In genomic region chr12:99498189-99498977, GRCm38 (mm10) we compare ENCODE assay signal across 13 mouse cellular contexts.
A peak's percentile ranks its signal among the peaks of the same experiment; 100 is the strongest.
DNase-seq lines count a peak whose midpoint lies in the region; ATAC-seq and TF ChIP-seq lines count a peak whose summit lies in the region.
"Had no signal": no experiment of that assay in that cellular context is flagged by ENCODE, and none has a peak within 500 bp of the region (broad histone marks: within the 10 kb centered on the region; RNA-seq: fewer than 3 reads in every experiment).

No protein-coding gene starts in this region.

- WGBS in intestine, embryonic 14.5 days = 69% methylated on average over 18 of the region's 18 CpGs
- WGBS in intestine, embryonic 16.5 days = 63% methylated on average over 18 of the region's 18 CpGs
- 24% methylated on average over 18 of the region's 18 CpGs for WGBS in forebrain, postnatal 0 days
- 58% methylated on average over 18 of the region's 18 CpGs for WGBS in midbrain, embryonic 10.5 days
- 30% methylated on average over 18 of the region's 18 CpGs for WGBS in neural tube, embryonic 14.5 days

- H3K4me1 ChIP-seq in intestine, embryonic 14.5 days (replicated peaks; ENCODE audit: control insufficient read depth, insufficient read depth, low read length) = no peaks in the 10 kb centered on the region
- H3K4me1 ChIP-seq in intestine, embryonic 16.5 days (ENCODE audit: control insufficient read depth, insufficient read depth, low read length) = no peaks in the 10 kb centered on the region
- H3K4me1 ChIP-seq in forebrain, postnatal 0 days (ENCODE audit: insufficient read depth) = peaks cover 13% of the 10 kb centered on the region
- peaks cover 20% of the 10 kb centered on the region for H3K4me1 ChIP-seq in midbrain, embryonic 10.5 days
- H3K4me1 ChIP-seq in neural tube, embryonic 14.5 days (ENCODE audit: control insufficient read depth, insufficient read depth, low read length) = peaks cover 6% of the 10 kb centered on the region; the same call in 1 of the 2 replicates

- no peak overlapping the region for H3K4me3 ChIP-seq in intestine, embryonic 14.5 days (ENCODE audit: low read depth, low read length)
- H3K4me3 ChIP-seq in intestine, embryonic 16.5 days (ENCODE audit: low read length) = no peak overlapping the region
- H3K4me3 ChIP-seq in forebrain, postnatal 0 days (ENCODE audit: low read depth, low read length) = peak overlapping the region; percentile 20
- no peak overlapping the region for H3K4me3 ChIP-seq in midbrain, embryonic 10.5 days
- no peak overlapping the region for H3K4me3 ChIP-seq in neural tube, embryonic 14.5 days (ENCODE audit: low read depth, low read length)
- H3K4me3 ChIP-seq: heart, embryonic 10.5 days had no signal

- TF ChIP-seq CTCF in forebrain, postnatal 0 days (IDR thresholded peaks at IDR 0.05; ENCODE audit: low read depth) = no peak

- no peaks in the 10 kb centered on the region for H3K27me3 ChIP-seq in intestine, embryonic 14.5 days (replicated peaks; ENCODE audit: control insufficient read depth, insufficient read depth, low read length)
- H3K27me3 ChIP-seq in intestine, embryonic 16.5 days (replicated peaks; ENCODE audit: control insufficient read depth, insufficient read depth, low read length) = no peaks in the 10 kb centered on the region
- H3K27me3 ChIP-seq in forebrain, postnatal 0 days (ENCODE audit: insufficient read depth, low read length) = no peaks in the 10 kb centered on the region
- H3K27me3 ChIP-seq in midbrain, embryonic 10.5 days (ENCODE audit: low read depth, poor library complexity, severe bottlenecking) = no peaks in the 10 kb centered on the region
- no peaks in the 10 kb centered on the region for H3K27me3 ChIP-seq in neural tube, embryonic 14.5 days (ENCODE audit: control insufficient read depth, insufficient read depth, low read length)

- ATAC-seq in intestine, embryonic 14.5 days (replicated peaks; ENCODE audit: low FRiP score, low TSS enrichment, low read depth) = no peak
- no peak for ATAC-seq in intestine, embryonic 16.5 days
- peak; percentile 67 for ATAC-seq in forebrain, postnatal 0 days
- ATAC-seq in neural tube, embryonic 14.5 days (ENCODE audit: low read depth) = 0 out of 2 replicates have a peak, but pooled peaks have one; percentile 46
- ATAC-seq in megakaryocyte, adult 5-6 weeks (ENCODE audit: poor library complexity, severe bottlenecking) = no peak

- no peak overlapping the region for H3K27ac ChIP-seq in intestine, embryonic 14.5 days (ENCODE audit: low read depth)
- H3K27ac ChIP-seq in intestine, embryonic 16.5 days (ENCODE audit: low read length) = no peak overlapping the region
- peak overlapping the region; percentile 41; the same call in 1 of the 2 replicates for H3K27ac ChIP-seq in forebrain, postnatal 0 days (ENCODE audit: low read depth, low read length)
- peak overlapping the region; percentile 59; the same call in 1 of the 2 replicates for H3K27ac ChIP-seq in midbrain, embryonic 10.5 days (replicated peaks)
- H3K27ac ChIP-seq in neural tube, embryonic 14.5 days (ENCODE audit: low read depth, low read length) = peak overlapping the region; percentile 7; the same call in 1 of the 2 replicates
- H3K27ac ChIP-seq: heart, embryonic 10.5 days had no signal

- H3K36me3 ChIP-seq in intestine, embryonic 14.5 days (ENCODE audit: control insufficient read depth, insufficient read depth, low read length) = no peaks in the 10 kb centered on the region
- H3K36me3 ChIP-seq in intestine, embryonic 16.5 days (ENCODE audit: control insufficient read depth, insufficient read depth, low read length) = no peaks in the 10 kb centered on the region
- no peaks in the 10 kb centered on the region for H3K36me3 ChIP-seq in forebrain, postnatal 0 days (ENCODE audit: insufficient read depth)
- H3K36me3 ChIP-seq in midbrain, embryonic 10.5 days = peaks cover 4% of the 10 kb centered on the region; the same call in 1 of the 2 replicates
- no peaks in the 10 kb centered on the region for H3K36me3 ChIP-seq in neural tube, embryonic 14.5 days (ENCODE audit: control insufficient read depth, insufficient read depth, low read length)
- H3K36me3 ChIP-seq: heart, embryonic 10.5 days had no signal

- H3K9me3 ChIP-seq in intestine, embryonic 14.5 days (ENCODE audit: control insufficient read depth, low read length) = 0 out of 2 replicates have a peak, but pooled peaks cover 3% of the 10 kb centered on the region
- H3K9me3 ChIP-seq in intestine, embryonic 16.5 days (ENCODE audit: control insufficient read depth, low read length) = no peaks in the 10 kb centered on the region
- no peaks in the 10 kb centered on the region for H3K9me3 ChIP-seq in forebrain, postnatal 0 days (ENCODE audit: low read length)
- no peaks in the 10 kb centered on the region for H3K9me3 ChIP-seq in midbrain, embryonic 10.5 days (replicated peaks)
- H3K9me3 ChIP-seq in neural tube, embryonic 14.5 days (ENCODE audit: control insufficient read depth, low read length) = no peaks in the 10 kb centered on the region
- H3K9me3 ChIP-seq: heart, embryonic 10.5 days had no signal

- DNase-seq in intestine, embryonic 14.5 days (ENCODE audit: low spot score) = peak; percentile 44
- peak; percentile 42 for DNase-seq in forebrain, postnatal 0 days
- DNase-seq in midbrain, embryonic 10.5 days (ENCODE audit: low spot score) = no peak
- no peak for DNase-seq in heart, postnatal 14 days
- DNase-seq in cerebellum, adult 18-20 months = no peak
- DNase-seq: adrenal gland, postnatal 25 days; liver; lung, adult 2 months; thymus, adult 2 months had no signal

- no peak overlapping the region for H3K4me2 ChIP-seq in intestine, embryonic 14.5 days (ENCODE audit: low read length)
- H3K4me2 ChIP-seq in intestine, embryonic 16.5 days (ENCODE audit: low read depth, low read length) = no peak overlapping the region
- peak overlapping the region; percentile 41 for H3K4me2 ChIP-seq in forebrain, postnatal 0 days (ENCODE audit: low read depth)
- H3K4me2 ChIP-seq in neural tube, embryonic 14.5 days (ENCODE audit: low read depth, low read length) = peak overlapping the region; percentile 36

- intact Hi-C loops in heart, postnatal 14 days (cut with DNase I) = no loop called here

- H3K9ac ChIP-seq in intestine, embryonic 14.5 days (ENCODE audit: low read length) = no peak overlapping the region
- no peak overlapping the region for H3K9ac ChIP-seq in intestine, embryonic 16.5 days (ENCODE audit: low read depth, low read length)
- H3K9ac ChIP-seq in forebrain, postnatal 0 days = peak overlapping the region; percentile 41
- H3K9ac ChIP-seq in neural tube, embryonic 14.5 days (replicated peaks; ENCODE audit: low read depth, low read length) = no peak overlapping the region

Comparison
In these comparisons a context has a peak if more than half of its experiments do, and no peak if none do; other contexts are left out.
1. ATAC-seq: peak in forebrain, postnatal 0 days (single experiment) and neural tube, embryonic 14.5 days (single experiment); none in intestine, embryonic 14.5 days (single experiment), intestine, embryonic 16.5 days (single experiment) and megakaryocyte, adult 5-6 weeks (single experiment).
2. DNase-seq: peak in intestine, embryonic 14.5 days (single experiment) and forebrain, postnatal 0 days (single experiment); none in midbrain, embryonic 10.5 days (single experiment), heart, postnatal 14 days (0 of 2) and cerebellum, adult 18-20 months (0 of 2).
3. H3K27ac ChIP-seq: peak in forebrain, postnatal 0 days (single experiment), midbrain, embryonic 10.5 days (single experiment) and neural tube, embryonic 14.5 days (single experiment); none in intestine, embryonic 14.5 days (single experiment) and intestine, embryonic 16.5 days (single experiment).
4. H3K4me2 ChIP-seq: peak in forebrain, postnatal 0 days (single experiment) and neural tube, embryonic 14.5 days (single experiment); none in intestine, embryonic 14.5 days (single experiment) and intestine, embryonic 16.5 days (single experiment).